Mouse (Mus musculus): ENCODE measurements around the gene Dpm2. TPM values are rescaled to one million over a fixed set of nuclear protein-coding genes. Genes with fewer than 3 reads are reported as not detected.

The Dpm2 gene
- polyA plus RNA-seq, 1 experiment: 35.1 TPM

- Histone ChIP-seq H3K4me3 (ENCODE audit: low read depth, low read length) (peak overlapping the region; percentile 35), H3K27me3 (ENCODE audit: control insufficient read depth, insufficient read depth, low read length, poor library complexity, severe bottlenecking) (no peaks in the 10 kb centered on the region), H3K36me3 (ENCODE audit: control insufficient read depth, insufficient read depth, low read length, poor library complexity, severe bottlenecking) (no peaks in the 10 kb centered on the region), H3K9me3 (replicated peaks; ENCODE audit: control insufficient read depth, insufficient read depth, low read length, poor library complexity, severe bottlenecking) (no peaks in the 10 kb centered on the region), H3K9ac (ENCODE audit: low read depth, poor library complexity, severe bottlenecking) (peak overlapping the region; percentile 4; the same call in 1 of the 2 replicates), H3K27ac (ENCODE audit: insufficient read depth, low read length) (no peak overlapping the region), H3K4me1 (ENCODE audit: control insufficient read depth, insufficient read depth, low read length) (peaks cover 2% of the 10 kb centered on the region)
- TF ChIP-seq POLR2A (IDR thresholded peaks at IDR 0.05; ENCODE audit: insufficient read depth, low read length) (no peak), EP300 (IDR thresholded peaks at IDR 0.05; ENCODE audit: insufficient read depth, low read depth, low read length) (0 out of 2 replicates have a peak, but pooled peaks have one; percentile 27), CTCF (IDR thresholded peaks at IDR 0.05; ENCODE audit: low read depth, low read length) (peak; percentile 99)
Measured at GRCm38 (mm10) chr2:32582830-32583799, 12.5 kb downstream of the Dpm2 start.

GRCm38 (mm10) chr2:32585149-32585714 is 14.6 kb downstream of the Dpm2 start:
- Histone ChIP-seq H3K4me1 (ENCODE audit: control insufficient read depth, insufficient read depth, low read length) (peaks cover 2% of the 10 kb centered on the region), H3K9ac (ENCODE audit: low read depth, poor library complexity, severe bottlenecking) (no peak overlapping the region), H3K27ac (ENCODE audit: insufficient read depth, low read length) (no peak overlapping the region), H3K36me3 (ENCODE audit: control insufficient read depth, insufficient read depth, low read length, poor library complexity, severe bottlenecking) (no peaks in the 10 kb centered on the region), H3K4me3 (ENCODE audit: low read depth, low read length) (no peak overlapping the region), H3K9me3 (replicated peaks; ENCODE audit: control insufficient read depth, insufficient read depth, low read length, poor library complexity, severe bottlenecking) (no peaks in the 10 kb centered on the region), H3K27me3 (ENCODE audit: control insufficient read depth, insufficient read depth, low read length, poor library complexity, severe bottlenecking) (no peaks in the 10 kb centered on the region)
- TF ChIP-seq CTCF (IDR thresholded peaks at IDR 0.05; ENCODE audit: low read depth, low read length) (no peak), POLR2A (IDR thresholded peaks at IDR 0.05; ENCODE audit: insufficient read depth, low read length) (no peak), EP300 (IDR thresholded peaks at IDR 0.05; ENCODE audit: insufficient read depth, low read depth, low read length) (no peak)

- Histone ChIP-seq H3K4me3 (ENCODE audit: low read depth, low read length) (peak within 1 kb of the TSS; percentile 72), H3K9me3 (replicated peaks; ENCODE audit: control insufficient read depth, insufficient read depth, low read length, poor library complexity, severe bottlenecking) (no peaks in the 10 kb centered on the region), H3K4me1 (ENCODE audit: control insufficient read depth, insufficient read depth, low read length) (peaks cover 2% of the 10 kb centered on the region), H3K27ac (ENCODE audit: insufficient read depth, low read length) (peak within 1 kb of the TSS; percentile 9; the same call in 1 of the 2 replicates), H3K27me3 (ENCODE audit: control insufficient read depth, insufficient read depth, low read length, poor library complexity, severe bottlenecking) (no peaks in the 10 kb centered on the region), H3K9ac (ENCODE audit: low read depth, poor library complexity, severe bottlenecking) (peak within 1 kb of the TSS; percentile 58), H3K36me3 (ENCODE audit: control insufficient read depth, insufficient read depth, low read length, poor library complexity, severe bottlenecking) (no peaks in the 10 kb centered on the region)
- no peak for TF ChIP-seq EP300 (IDR thresholded peaks at IDR 0.05; ENCODE audit: insufficient read depth, low read depth, low read length)
- TF ChIP-seq CTCF (IDR thresholded peaks at IDR 0.05; ENCODE audit: low read depth, low read length): peak; percentile 18
Measured at GRCm38 (mm10) chr2:32586871-32587351, 16.3 kb downstream of the Dpm2 start, which contains the start of gene St6galnac4. St6galnac4 (plus strand) TSS chr2:32587095.

GRCm38 (mm10) chr2:32587731-32588321 is 17.2 kb downstream of the Dpm2 start:
- peaks cover 2% of the 10 kb centered on the region for H3K4me1 ChIP-seq (ENCODE audit: control insufficient read depth, insufficient read depth, low read length)
- H3K4me3 ChIP-seq (ENCODE audit: low read depth, low read length): peak overlapping the region; percentile 72
- H3K9ac ChIP-seq (ENCODE audit: low read depth, poor library complexity, severe bottlenecking): peak overlapping the region; percentile 58
- no peaks in the 10 kb centered on the region for H3K9me3 ChIP-seq (replicated peaks; ENCODE audit: control insufficient read depth, insufficient read depth, low read length, poor library complexity, severe bottlenecking)
- no peaks in the 10 kb centered on the region for H3K27me3 ChIP-seq (ENCODE audit: control insufficient read depth, insufficient read depth, low read length, poor library complexity, severe bottlenecking)
- no peaks in the 10 kb centered on the region for H3K36me3 ChIP-seq (ENCODE audit: control insufficient read depth, insufficient read depth, low read length, poor library complexity, severe bottlenecking)
- H3K27ac ChIP-seq (ENCODE audit: insufficient read depth, low read length): no peak overlapping the region
- no peak for TF ChIP-seq EP300 (IDR thresholded peaks at IDR 0.05; ENCODE audit: insufficient read depth, low read depth, low read length)
- TF ChIP-seq POLR2A (IDR thresholded peaks at IDR 0.05; ENCODE audit: insufficient read depth, low read length): no peak
- TF ChIP-seq CTCF (IDR thresholded peaks at IDR 0.05; ENCODE audit: low read depth, low read length): no peak

- Histone ChIP-seq H3K27me3 (ENCODE audit: control insufficient read depth, insufficient read depth, low read length, poor library complexity, severe bottlenecking) (no peaks in the 10 kb centered on the region), H3K9me3 (replicated peaks; ENCODE audit: control insufficient read depth, insufficient read depth, low read length, poor library complexity, severe bottlenecking) (no peaks in the 10 kb centered on the region), H3K4me3 (ENCODE audit: low read depth, low read length) (peak overlapping the region; percentile 25; the same call in 1 of the 2 replicates), H3K4me1 (ENCODE audit: control insufficient read depth, insufficient read depth, low read length) (peaks cover 2% of the 10 kb centered on the region), H3K9ac (ENCODE audit: low read depth, poor library complexity, severe bottlenecking) (no peak overlapping the region), H3K27ac (ENCODE audit: insufficient read depth, low read length) (no peak overlapping the region), H3K36me3 (ENCODE audit: control insufficient read depth, insufficient read depth, low read length, poor library complexity, severe bottlenecking) (no peaks in the 10 kb centered on the region)
- TF ChIP-seq CTCF (IDR thresholded peaks at IDR 0.05; ENCODE audit: low read depth, low read length): no peak
- TF ChIP-seq POLR2A (IDR thresholded peaks at IDR 0.05; ENCODE audit: insufficient read depth, low read length): no peak
- TF ChIP-seq EP300 (IDR thresholded peaks at IDR 0.05; ENCODE audit: insufficient read depth, low read depth, low read length): no peak
Measured at GRCm38 (mm10) chr2:32589213-32589795, 18.6 kb downstream of the Dpm2 start.

Data from ES-Bruce4 (cell line).